Mouse (Mus musculus) ES-Bruce4 (cell line): ENCODE data around the gene Atg7.
A peak's percentile ranks its signal among the peaks of the same experiment; 100 is the strongest.

ENCODE experiments used
- CTCF ChIP-seq: IDR thresholded peaks from one replicate; pipeline ENCODE4 v1.8.1; 2011; ENCODE audit warnings: low read depth, low read length
- EP300 ChIP-seq: IDR thresholded peaks from 2 replicates; pipeline ENCODE4 v1.6.1; 2011; ENCODE audit warnings: low read depth, low read length; ENCODE audit not compliant: insufficient read depth
- POLR2A ChIP-seq: IDR thresholded peaks from one replicate; pipeline ENCODE4 v1.8.1; 2011; ENCODE audit warnings: low read length; ENCODE audit not compliant: insufficient read depth

DNA sequence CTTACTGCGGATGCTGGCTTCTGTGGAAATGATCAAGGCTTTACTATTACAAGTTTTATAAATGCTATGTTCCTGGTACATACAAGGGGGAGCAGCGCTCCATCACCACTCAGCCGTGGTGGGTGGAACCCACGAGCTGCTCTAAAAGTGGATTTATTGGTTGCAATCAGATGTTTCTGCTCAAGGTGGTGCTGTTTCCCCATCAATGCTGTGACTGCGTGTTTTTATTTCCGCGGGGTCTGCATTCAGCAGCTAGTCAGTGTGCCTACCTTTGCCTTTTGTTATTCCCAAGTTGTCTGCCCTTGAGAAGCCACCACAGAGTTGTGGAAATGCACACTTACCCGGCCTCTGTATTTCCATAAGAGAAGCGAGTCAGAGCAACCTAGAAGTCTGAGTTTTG is 81.0 kb downstream of the Atg7 start:
- TF ChIP-seq CTCF = peak; percentile 42
- no peak for TF ChIP-seq EP300
- no peak for TF ChIP-seq POLR2A
